Mouse (Mus musculus): ENCODE measurements around the gene B4galt1. TPM values are rescaled to one million over a fixed set of nuclear protein-coding genes. Genes with fewer than 3 reads are reported as not detected.
A peak's percentile ranks its signal among the peaks of the same experiment; 100 is the strongest.

The B4galt1 gene
- polyA plus RNA-seq, 2 experiments: 14.3 to 30.3 TPM

GRCm38 (mm10) chr4:40781797-40782495 is 71.9 kb downstream of the B4galt1 start:
- Histone ChIP-seq H3K9me3 (ENCODE audit: control insufficient read depth, low read length) (no peaks in the 10 kb centered on the region), H3K27me3 (ENCODE audit: control insufficient read depth, insufficient read depth, low read length) (no peaks in the 10 kb centered on the region), H3K4me3 (ENCODE audit: insufficient read depth in 1 of 2, low read depth in 2 of 2, low read length in 2 of 2) (no peak overlapping the region), H3K27ac (no peak overlapping the region), H3K9ac (replicated peaks) (no peak overlapping the region; the same call in 1 of the 2 replicates), H3K4me2 (ENCODE audit: low read depth) (peak overlapping the region; percentile 44), H3K36me3 (replicated peaks; ENCODE audit: control insufficient read depth, insufficient read depth, low read depth) (no peaks in the 10 kb centered on the region), H3K4me1 (replicated peaks; ENCODE audit: control insufficient read depth in 2 of 2, insufficient read depth in 2 of 2, low read length in 1 of 2) (peaks cover 15 to 26% of the 10 kb centered on the region in 2 experiments)
- 8% methylated on average over 8 of the region's 8 CpGs for WGBS (ENCODE audit: insufficient replicate concordance)
- ATAC-seq (ENCODE audit: insufficient read depth) (peak; percentile 51; the same call in 1 of the 2 replicates), DNase-seq (ENCODE audit: low read depth in 3 of 3, low spot score in 3 of 3) (peak in 1 of 3 experiments; percentile 52)
- no peak for TF ChIP-seq EP300 (IDR thresholded peaks at IDR 0.05; ENCODE audit: low read depth)
- TF ChIP-seq CTCF (IDR thresholded peaks at IDR 0.05; ENCODE audit: low read depth): no peak

GRCm38 (mm10) chr4:40781143-40781542 is 72.7 kb downstream of the B4galt1 start:
- H3K36me3 ChIP-seq (replicated peaks; ENCODE audit: control insufficient read depth, insufficient read depth, low read depth): no peaks in the 10 kb centered on the region
- no peak overlapping the region for H3K4me3 ChIP-seq (ENCODE audit: insufficient read depth in 1 of 2, low read depth in 2 of 2, low read length in 2 of 2)
- no peak for TF ChIP-seq EP300 (IDR thresholded peaks at IDR 0.05; ENCODE audit: low read depth)
- no peak for TF ChIP-seq CTCF (IDR thresholded peaks at IDR 0.05; ENCODE audit: low read depth)
- H3K4me2 ChIP-seq (ENCODE audit: low read depth): peak overlapping the region; percentile 44
- no peaks in the 10 kb centered on the region for H3K27me3 ChIP-seq (ENCODE audit: control insufficient read depth, insufficient read depth, low read length)
- H3K4me1 ChIP-seq (replicated peaks; ENCODE audit: control insufficient read depth in 2 of 2, insufficient read depth in 2 of 2, low read length in 1 of 2): peaks cover 15 to 29% of the 10 kb centered on the region in 2 experiments
- 0 out of 2 replicates have a peak overlapping the region, but pooled peaks have one; percentile 13 for H3K9ac ChIP-seq (replicated peaks)
- ATAC-seq (ENCODE audit: insufficient read depth) (no peak), DNase-seq (ENCODE audit: low read depth in 3 of 3, low spot score in 3 of 3) (peak in 2 of 3 experiments; percentile 22 to 28)
- no peaks in the 10 kb centered on the region for H3K9me3 ChIP-seq (ENCODE audit: control insufficient read depth, low read length)
- H3K27ac ChIP-seq: no peak overlapping the region
- WGBS (ENCODE audit: insufficient replicate concordance): 2% methylated on average over 3 of the region's 3 CpGs

- Histone ChIP-seq H3K4me2 (ENCODE audit: low read depth) (no peak overlapping the region), H3K27ac (no peak overlapping the region), H3K4me1 (replicated peaks; ENCODE audit: control insufficient read depth in 2 of 2, insufficient read depth in 2 of 2, low read length in 1 of 2) (peaks cover 15 to 29% of the 10 kb centered on the region in 2 experiments), H3K9me3 (ENCODE audit: control insufficient read depth, low read length) (no peaks in the 10 kb centered on the region), H3K9ac (replicated peaks) (no peak overlapping the region), H3K36me3 (replicated peaks; ENCODE audit: control insufficient read depth, insufficient read depth, low read depth) (no peaks in the 10 kb centered on the region), H3K27me3 (ENCODE audit: control insufficient read depth, insufficient read depth, low read length) (no peaks in the 10 kb centered on the region), H3K4me3 (ENCODE audit: insufficient read depth in 1 of 2, low read depth in 2 of 2, low read length in 2 of 2) (no peak overlapping the region)
- no peak for ATAC-seq (ENCODE audit: insufficient read depth)
- no peak for DNase-seq (ENCODE audit: low read depth in 3 of 3, low spot score in 3 of 3)
- WGBS (ENCODE audit: insufficient replicate concordance): 52% methylated on average over 6 of the region's 6 CpGs
- TF ChIP-seq CTCF (IDR thresholded peaks at IDR 0.05; ENCODE audit: low read depth) (peak; percentile 44), EP300 (IDR thresholded peaks at IDR 0.05; ENCODE audit: low read depth) (no peak)
These were observed 75.1 kb downstream of the B4galt1 start for GRCm38 (mm10) chr4:40778656-40779055.

- WGBS (ENCODE audit: insufficient replicate concordance): 24% methylated on average over 2 of the region's 2 CpGs
- H3K4me2 ChIP-seq (ENCODE audit: low read depth): no peak overlapping the region
- H3K4me1 ChIP-seq (replicated peaks; ENCODE audit: control insufficient read depth in 2 of 2, insufficient read depth in 2 of 2, low read length in 1 of 2): peaks cover 13 to 28% of the 10 kb centered on the region in 2 experiments
- H3K36me3 ChIP-seq (replicated peaks; ENCODE audit: control insufficient read depth, insufficient read depth, low read depth): no peaks in the 10 kb centered on the region
- no peaks in the 10 kb centered on the region for H3K9me3 ChIP-seq (ENCODE audit: control insufficient read depth, low read length)
- H3K27me3 ChIP-seq (ENCODE audit: control insufficient read depth, insufficient read depth, low read length): no peaks in the 10 kb centered on the region
- H3K9ac ChIP-seq (replicated peaks): no peak overlapping the region
- H3K4me3 ChIP-seq (ENCODE audit: insufficient read depth in 1 of 2, low read depth in 2 of 2, low read length in 2 of 2): no peak overlapping the region
- H3K27ac ChIP-seq: no peak overlapping the region
- no peak for TF ChIP-seq EP300 (IDR thresholded peaks at IDR 0.05; ENCODE audit: low read depth)
- DNase-seq (ENCODE audit: low read depth in 3 of 3, low spot score in 3 of 3): no peak
- no peak for ATAC-seq (ENCODE audit: insufficient read depth)
These were observed 76.7 kb downstream of the B4galt1 start for GRCm38 (mm10) chr4:40777116-40777515.

GRCm38 (mm10) chr4:40776416-40776815 is 77.4 kb downstream of the B4galt1 start:
- no peaks in the 10 kb centered on the region for H3K27me3 ChIP-seq (ENCODE audit: control insufficient read depth, insufficient read depth, low read length)

More at GRCm38 (mm10) chr4:40776416-40776815, 77.4 kb downstream of the B4galt1 start:
- no peak overlapping the region for H3K27ac ChIP-seq
- no peak for TF ChIP-seq EP300 (IDR thresholded peaks at IDR 0.05; ENCODE audit: low read depth)
- no peak for TF ChIP-seq CTCF (IDR thresholded peaks at IDR 0.05; ENCODE audit: low read depth)
- 43% methylated on average over 4 of the region's 4 CpGs for WGBS (ENCODE audit: insufficient replicate concordance)
- no peak for ATAC-seq (ENCODE audit: insufficient read depth)
- H3K9me3 ChIP-seq (ENCODE audit: control insufficient read depth, low read length): no peaks in the 10 kb centered on the region
- no peak overlapping the region for H3K4me2 ChIP-seq (ENCODE audit: low read depth)
- no peak overlapping the region for H3K4me3 ChIP-seq (ENCODE audit: insufficient read depth in 1 of 2, low read depth in 2 of 2, low read length in 2 of 2)
- H3K36me3 ChIP-seq (replicated peaks; ENCODE audit: control insufficient read depth, insufficient read depth, low read depth): no peaks in the 10 kb centered on the region
- DNase-seq (ENCODE audit: low read depth in 3 of 3, low spot score in 3 of 3): no peak
- H3K9ac ChIP-seq (replicated peaks): no peak overlapping the region
- H3K4me1 ChIP-seq (replicated peaks; ENCODE audit: control insufficient read depth in 2 of 2, insufficient read depth in 2 of 2, low read length in 1 of 2): peaks cover 9 to 23% of the 10 kb centered on the region in 2 experiments
